Mouse (Mus musculus): ENCODE measurements around the gene Edc3.

- TF ChIP-seq EP300 (IDR thresholded peaks at IDR 0.05; ENCODE audit: insufficient read depth, low read depth, low read length) (no peak), POLR2A (IDR thresholded peaks at IDR 0.05; ENCODE audit: insufficient read depth, low read depth, low read length) (no peak)
Observed at GRCm38 (mm10) chr9:57769539-57770069, 61.3 kb downstream of the Edc3 start.
